Mouse (Mus musculus) kidney, embryonic 15.5 days (tissue): Measurements from ENCODE around the gene Kdm5a. TPM values are rescaled to one million over a fixed set of nuclear protein-coding genes. Genes with fewer than 3 reads are reported as not detected.

Source experiments
- ATAC-seq: fragments of 200-750 bp; cut with Nextera tagmentation; replicated peaks from 2 replicates; pipeline ENCODE4 v1.8.0; 2017; ENCODE audit warnings: moderate TSS enrichment; ENCODE audit not compliant: low FRiP score
- H3K27ac ChIP-seq: fragments of 300-500 bp; sonication (generic); 2 replicates; pipeline ENCODE4 v1.5.1; 2015; ENCODE audit warnings: mild to moderate bottlenecking, inconsistent platforms
- H3K27me3 ChIP-seq: fragments of 300-500 bp; sonication (generic); 2 replicates; pipeline ENCODE4 v1.6.1; 2015; ENCODE audit warnings: inconsistent platforms
- H3K36me3 ChIP-seq: fragments of 300-500 bp; sonication (generic); 2 replicates; pipeline ENCODE4 v1.6.1; 2015; ENCODE audit warnings: inconsistent platforms
- H3K4me1 ChIP-seq: fragments of 300-500 bp; sonication (generic); 2 replicates; pipeline ENCODE4 v1.6.1; 2015; ENCODE audit warnings: inconsistent platforms
- H3K4me2 ChIP-seq: fragments of 300-500 bp; sonication (generic); 2 replicates; pipeline ENCODE4 v1.6.1; 2015; ENCODE audit warnings: moderate library complexity, mild to moderate bottlenecking, inconsistent platforms
- H3K4me3 ChIP-seq: fragments of 300-500 bp; sonication (generic); replicated peaks from 2 replicates; pipeline ENCODE4 v1.5.1; 2015; ENCODE audit warnings: mild to moderate bottlenecking, inconsistent platforms
- H3K9ac ChIP-seq: fragments of 300-500 bp; sonication (generic); 2 replicates; pipeline ENCODE4 v1.6.1; 2015; ENCODE audit warnings: mild to moderate bottlenecking, inconsistent platforms
- H3K9me3 ChIP-seq: fragments of 300-500 bp; sonication (generic); replicated peaks from 2 replicates; pipeline ENCODE4 v1.6.1; 2016; ENCODE audit warnings: inconsistent platforms
- WGBS: fragments of 180-500 bp; shearing (Covaris S2); methylation state at CpG from one replicate; pipeline ENCODE4 v1.1.7; 2015; ENCODE audit warnings: mixed read lengths; 5-methylcytosine and 5-hydroxymethylcytosine counted together
- polyA plus RNA-seq: library from polyadenylated mRNA; unstranded; fragments of >200 nt; fragmentation: Nextera tagmentation; extraction: Ambion mirVana; gene quantifications from 2 replicates; pipeline ENCODE4 v1.2.1, GENCODE M21; 2015

The Kdm5a gene
- polyA plus RNA-seq, 1 experiment from 2014 or later, result 50.3 TPM

DNA sequence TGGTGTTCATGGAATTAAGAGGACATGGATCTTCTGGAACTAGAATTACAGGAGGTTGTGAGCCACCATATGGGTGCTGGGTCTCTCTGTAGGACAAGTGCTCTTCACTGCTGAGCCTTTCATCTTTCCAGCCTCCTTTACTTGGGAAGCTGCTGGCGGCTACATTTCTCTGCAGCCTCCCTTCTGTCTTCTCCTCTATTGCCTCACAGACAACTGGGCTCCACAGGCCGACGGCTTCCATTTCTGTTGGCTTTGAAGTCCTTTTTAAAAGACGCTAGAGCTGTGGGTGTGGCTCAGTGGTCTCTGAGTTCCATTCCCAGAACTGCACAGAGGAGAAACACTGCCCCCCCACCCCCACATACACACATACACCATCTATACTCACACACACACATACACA is 101.5 kb downstream of the Kdm5a start:
- H3K9me3 ChIP-seq, result no peaks in the 10 kb centered on the region
- no peak overlapping the region for H3K27ac ChIP-seq
- H3K9ac ChIP-seq, result no peak overlapping the region
- H3K4me1 ChIP-seq, result peaks cover 21% of the 10 kb centered on the region
- H3K36me3 ChIP-seq, result no peaks in the 10 kb centered on the region
- no peak overlapping the region for H3K4me2 ChIP-seq
- H3K27me3 ChIP-seq, result peaks cover 51% of the 10 kb centered on the region
- no peak overlapping the region for H3K4me3 ChIP-seq
- no peak for ATAC-seq
- WGBS, result 27% methylated on average over 4 of the region's 4 CpGs

- no peak for ATAC-seq
- Histone ChIP-seq H3K4me2 (no peak overlapping the region), H3K4me1 (peaks cover 21% of the 10 kb centered on the region), H3K27me3 (peaks cover 38% of the 10 kb centered on the region), H3K9ac (no peak overlapping the region), H3K36me3 (no peaks in the 10 kb centered on the region), H3K4me3 (no peak overlapping the region), H3K9me3 (no peaks in the 10 kb centered on the region), H3K27ac (no peak overlapping the region)
- WGBS, result 67% methylated on average over 10 of the region's 10 CpGs
Observed at GRCm38 (mm10) chr6:120466609-120467329, 102.8 kb downstream of the Kdm5a start.

DNA sequence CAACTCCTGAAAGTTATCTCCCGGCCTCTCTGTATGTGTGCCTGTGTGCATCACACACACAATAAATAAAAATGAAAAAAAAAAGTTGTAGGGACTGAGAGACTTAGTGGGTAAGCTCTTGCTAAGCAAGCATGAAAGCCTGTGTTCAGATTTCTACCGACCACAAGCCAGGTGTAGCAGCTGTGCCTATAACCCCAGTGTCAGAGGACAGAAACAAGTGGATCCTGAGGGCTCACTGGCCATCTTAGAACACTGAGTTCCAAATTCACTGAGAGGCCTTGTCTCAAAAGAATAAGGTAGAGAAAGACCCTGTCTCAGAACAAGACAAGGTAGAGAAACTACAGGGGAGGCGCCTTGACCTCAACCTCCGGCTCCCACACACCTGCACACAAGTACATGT is 104.3 kb downstream of the Kdm5a start:
- 94% methylated on average over 4 of the region's 4 CpGs for WGBS
- no peak for ATAC-seq

GRCm38 (mm10) chr6:120469268-120469667 is 105.3 kb downstream of the Kdm5a start:
- H3K4me2 ChIP-seq, result no peak overlapping the region
- H3K27ac ChIP-seq, result no peak overlapping the region
- ATAC-seq, result no peak
- peaks cover 5% of the 10 kb centered on the region for H3K4me1 ChIP-seq
- H3K9ac ChIP-seq, result no peak overlapping the region
- H3K36me3 ChIP-seq, result no peaks in the 10 kb centered on the region
- WGBS, result 75% methylated on average over 3 of the region's 3 CpGs
- no peaks in the 10 kb centered on the region for H3K9me3 ChIP-seq
- peaks cover 13% of the 10 kb centered on the region for H3K27me3 ChIP-seq
- H3K4me3 ChIP-seq, result no peak overlapping the region

More for the DNA sequence above, 104.3 kb downstream of the Kdm5a start:
- peaks cover 23% of the 10 kb centered on the region for H3K27me3 ChIP-seq
- no peak overlapping the region for H3K27ac ChIP-seq
- H3K4me3 ChIP-seq, result no peak overlapping the region
- H3K36me3 ChIP-seq, result no peaks in the 10 kb centered on the region
- peaks cover 15% of the 10 kb centered on the region for H3K4me1 ChIP-seq
- no peak overlapping the region for H3K9ac ChIP-seq
- H3K4me2 ChIP-seq, result no peak overlapping the region
- H3K9me3 ChIP-seq, result no peaks in the 10 kb centered on the region

DNA sequence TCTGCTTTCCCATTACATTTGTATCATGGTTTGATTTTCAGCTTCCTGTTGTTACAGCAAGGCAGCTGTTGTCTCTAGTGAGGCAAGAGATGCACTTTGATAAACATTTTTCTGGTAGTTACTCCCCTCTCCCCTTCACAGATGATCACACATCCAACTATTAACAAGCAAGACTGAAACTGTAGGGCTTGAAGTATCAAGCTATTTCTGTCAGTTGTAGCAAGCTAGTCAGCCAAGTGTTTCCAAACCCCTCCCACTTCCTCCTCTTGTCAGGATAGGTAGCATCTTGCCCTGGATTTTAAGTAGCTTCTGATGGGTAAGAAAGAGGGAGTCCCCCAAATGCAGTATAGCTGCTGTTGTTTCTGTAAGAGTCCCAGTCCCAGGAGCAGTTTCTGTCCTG is 105.8 kb downstream of the Kdm5a start:
- no peaks in the 10 kb centered on the region for H3K36me3 ChIP-seq
- H3K9me3 ChIP-seq, result no peaks in the 10 kb centered on the region
- H3K4me2 ChIP-seq, result no peak overlapping the region
- peaks cover 8% of the 10 kb centered on the region for H3K27me3 ChIP-seq
- peaks cover under 1% of the 10 kb centered on the region; the same call in 1 of the 2 replicates for H3K4me1 ChIP-seq
- no peak for ATAC-seq
- H3K4me3 ChIP-seq, result no peak overlapping the region
- no peak overlapping the region for H3K9ac ChIP-seq
- no peak overlapping the region for H3K27ac ChIP-seq

GRCm38 (mm10) chr6:120470666-120471065 is 106.7 kb downstream of the Kdm5a start:
- no peak for ATAC-seq
- no peaks in the 10 kb centered on the region; the same call in 1 of the 2 replicates for H3K27me3 ChIP-seq
- H3K4me3 ChIP-seq, result no peak overlapping the region
- no peak overlapping the region for H3K4me2 ChIP-seq
- H3K9me3 ChIP-seq, result no peaks in the 10 kb centered on the region
- H3K4me1 ChIP-seq, result no peaks in the 10 kb centered on the region
- WGBS, result 95% methylated on average over 1 of the region's 1 CpGs
- H3K36me3 ChIP-seq, result no peaks in the 10 kb centered on the region
- H3K9ac ChIP-seq, result no peak overlapping the region
- H3K27ac ChIP-seq, result no peak overlapping the region

DNA sequence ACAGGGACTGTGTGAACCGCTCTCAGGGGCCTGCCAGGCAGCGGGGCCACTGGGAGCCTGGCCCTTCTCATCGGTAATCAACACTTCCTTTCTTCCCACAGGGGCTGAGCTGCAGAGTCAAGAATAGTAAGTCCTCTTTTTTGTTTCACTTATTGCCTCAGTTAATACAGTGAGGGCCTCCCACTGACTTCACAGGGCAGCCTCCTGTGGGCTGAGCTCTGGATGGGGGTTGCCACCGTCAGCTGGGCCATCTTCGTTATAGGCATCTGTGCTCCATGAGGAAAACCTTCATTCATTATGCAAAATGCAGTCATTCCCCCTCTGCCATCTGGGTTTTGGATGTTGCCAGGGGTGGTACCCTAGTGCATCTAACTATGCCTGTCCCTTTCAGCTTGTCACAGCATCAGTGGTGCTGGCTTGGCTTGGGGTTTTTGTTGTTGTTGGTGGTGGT is 108.1 kb downstream of the Kdm5a start:
- WGBS, result 28% methylated on average over 5 of the region's 5 CpGs
- no peaks in the 10 kb centered on the region for H3K4me1 ChIP-seq
- H3K4me3 ChIP-seq, result no peak overlapping the region
- no peaks in the 10 kb centered on the region for H3K9me3 ChIP-seq
- no peak for ATAC-seq
- no peak overlapping the region for H3K27ac ChIP-seq
- no peak overlapping the region for H3K4me2 ChIP-seq
- no peaks in the 10 kb centered on the region for H3K27me3 ChIP-seq
- no peak overlapping the region for H3K9ac ChIP-seq
- no peaks in the 10 kb centered on the region for H3K36me3 ChIP-seq

DNA sequence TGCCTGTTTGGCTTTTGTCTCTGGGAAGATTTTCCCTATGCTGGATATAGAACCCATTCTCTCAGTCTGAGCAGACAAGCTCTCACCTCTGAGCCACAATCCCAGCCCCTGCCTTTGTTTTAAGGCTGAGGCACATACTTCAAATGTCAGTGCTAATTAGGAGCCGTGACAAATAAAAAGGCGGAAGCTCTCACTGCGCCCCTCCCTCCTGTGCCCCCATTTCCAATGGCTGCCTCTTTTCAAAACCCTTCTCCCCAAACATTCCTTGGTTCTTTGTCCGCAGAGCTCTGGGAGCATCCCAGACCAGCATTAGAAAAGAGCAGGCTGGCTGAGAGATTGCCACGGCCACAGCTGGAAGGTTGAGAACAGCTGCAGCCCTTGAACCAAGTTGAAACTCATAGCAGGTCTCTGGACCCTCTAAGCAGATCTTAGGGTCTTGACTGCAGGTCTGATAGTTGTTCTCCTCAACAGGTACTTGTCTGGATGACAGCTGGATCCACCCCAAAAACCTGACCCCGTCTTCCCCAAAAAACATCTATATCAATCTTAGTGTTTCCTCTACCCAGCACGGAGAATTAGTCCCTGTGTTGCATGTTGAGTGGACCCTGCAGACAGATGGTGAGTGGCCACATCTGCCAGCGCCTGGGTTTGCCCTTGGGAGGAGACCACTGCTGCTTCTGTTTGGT is 108.7 kb downstream of the Kdm5a start:
- WGBS, result 32% methylated on average over 8 of the region's 8 CpGs
- Histone ChIP-seq H3K36me3 (no peaks in the 10 kb centered on the region), H3K27ac (no peak overlapping the region), H3K4me1 (no peaks in the 10 kb centered on the region), H3K4me3 (no peak overlapping the region), H3K27me3 (no peaks in the 10 kb centered on the region), H3K9me3 (no peaks in the 10 kb centered on the region), H3K4me2 (no peak overlapping the region), H3K9ac (no peak overlapping the region)
- no peak for ATAC-seq

GRCm38 (mm10) chr6:120473427-120473826 is 109.5 kb downstream of the Kdm5a start:
- Histone ChIP-seq H3K4me2 (no peak overlapping the region), H3K9ac (no peak overlapping the region), H3K9me3 (no peaks in the 10 kb centered on the region), H3K27me3 (no peaks in the 10 kb centered on the region), H3K36me3 (no peaks in the 10 kb centered on the region), H3K27ac (no peak overlapping the region), H3K4me1 (no peaks in the 10 kb centered on the region), H3K4me3 (no peak overlapping the region)
- ATAC-seq, result peak; percentile 42; the same call in 1 of the 2 replicates
- WGBS, result 48% methylated on average over 5 of the region's 5 CpGs

DNA sequence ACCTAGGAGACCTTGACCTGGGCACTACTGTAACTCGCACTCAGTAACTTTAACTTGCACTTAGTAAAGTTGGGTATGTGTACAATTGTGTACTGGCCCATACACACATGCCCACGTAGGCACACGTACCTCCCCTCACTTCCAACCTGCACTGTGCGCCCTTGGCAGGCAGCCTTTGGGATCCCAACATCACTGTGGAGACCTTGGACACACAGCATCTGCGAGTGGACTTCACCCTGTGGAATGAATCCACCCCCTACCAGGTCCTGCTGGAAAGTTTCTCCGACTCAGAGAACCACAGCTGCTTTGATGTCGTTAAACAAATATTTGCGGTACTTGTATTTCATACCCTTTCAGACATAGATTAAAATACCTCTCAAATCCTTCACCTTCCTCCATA is 111.4 kb downstream of the Kdm5a start:
- whole genome bisulfite sequencing, result 69% methylated on average over 8 of the region's 8 CpGs
- no peak overlapping the region for H3K27ac ChIP-seq
- no peak overlapping the region for H3K4me3 ChIP-seq
- H3K36me3 ChIP-seq, result no peaks in the 10 kb centered on the region
- ATAC-seq, result no peak
- H3K4me2 ChIP-seq, result no peak overlapping the region
- no peak overlapping the region for H3K9ac ChIP-seq
- no peaks in the 10 kb centered on the region for H3K9me3 ChIP-seq
- H3K4me1 ChIP-seq, result no peaks in the 10 kb centered on the region
- H3K27me3 ChIP-seq, result no peaks in the 10 kb centered on the region

DNA sequence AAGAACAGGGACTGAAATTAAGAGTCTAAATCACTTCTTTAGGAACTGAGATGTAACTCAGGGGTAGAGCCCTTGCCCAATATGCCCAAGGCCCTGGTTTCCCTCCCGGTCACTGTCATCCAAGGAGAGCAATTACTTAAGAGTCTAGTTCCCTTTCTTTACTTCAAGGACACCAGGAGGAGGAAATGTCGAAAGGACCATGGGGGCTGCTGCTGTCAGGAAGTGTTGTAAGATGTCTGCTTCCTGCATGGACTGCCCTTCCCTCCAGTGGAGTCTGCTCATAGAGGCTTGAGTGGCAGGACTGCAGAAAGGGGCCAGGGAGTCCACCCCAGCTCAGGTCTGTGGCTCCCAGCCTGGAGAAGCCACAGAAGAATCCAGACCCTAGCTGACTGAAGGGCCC is 115.4 kb downstream of the Kdm5a start:
- Histone ChIP-seq H3K4me2 (no peak overlapping the region), H3K27ac (no peak overlapping the region)

DNA sequence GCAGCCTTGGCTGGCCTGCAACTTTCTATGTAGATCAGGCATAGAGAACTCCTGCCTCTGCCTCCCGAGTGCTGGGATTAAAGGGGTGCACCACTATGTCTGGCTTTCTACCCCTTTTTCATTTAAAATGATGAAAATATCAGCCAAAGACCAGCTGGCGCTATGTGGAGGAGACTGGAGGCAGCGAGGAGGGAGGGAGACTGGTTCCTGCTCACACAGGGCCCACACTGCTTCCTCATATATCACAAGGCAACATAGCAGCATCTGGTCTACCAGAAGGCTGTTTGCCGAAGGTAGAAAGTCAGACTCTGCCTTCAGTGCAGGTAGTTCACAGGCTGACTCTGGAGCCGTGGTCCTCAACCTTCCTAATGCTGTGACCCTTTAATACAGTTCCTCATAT is 116.4 kb downstream of the Kdm5a start:
- Histone ChIP-seq H3K4me1 (0 out of 2 replicates have a peak, but pooled peaks cover 3% of the 10 kb centered on the region), H3K9me3 (no peaks in the 10 kb centered on the region), H3K27me3 (no peaks in the 10 kb centered on the region), H3K9ac (no peak overlapping the region), H3K27ac (no peak overlapping the region), H3K4me3 (no peak overlapping the region), H3K36me3 (peaks cover 6% of the 10 kb centered on the region; the same call in 1 of the 2 replicates), H3K4me2 (no peak overlapping the region)
- 91% methylated on average over 5 of the region's 5 CpGs for WGBS
- ATAC-seq, result no peak

More for the DNA sequence above, 115.4 kb downstream of the Kdm5a start:
- Histone ChIP-seq H3K9ac (no peak overlapping the region), H3K9me3 (no peaks in the 10 kb centered on the region), H3K27me3 (no peaks in the 10 kb centered on the region), H3K4me1 (0 out of 2 replicates have a peak, but pooled peaks cover 3% of the 10 kb centered on the region), H3K4me3 (no peak overlapping the region), H3K36me3 (peaks cover 6% of the 10 kb centered on the region; the same call in 1 of the 2 replicates)
- 66% methylated on average over 2 of the region's 2 CpGs for WGBS
- no peak for ATAC-seq
